Comparison of ENCODE assay signal across 8 mouse cellular contexts in genomic region chr10:69044171-69044651, GRCm38 (mm10).
DNase-seq lines count a peak whose midpoint lies in the region; ATAC-seq and TF ChIP-seq lines count a peak whose summit lies in the region.
"Had no signal": no experiment of that assay in that cellular context is flagged by ENCODE, and none has a peak within 500 bp of the region (broad histone marks: within the 10 kb centered on the region; RNA-seq: fewer than 3 reads in every experiment).

No protein-coding gene starts in this region.

- no peaks in the 10 kb centered on the region for H3K36me3 ChIP-seq in forebrain, postnatal 0 days (ENCODE audit: insufficient read depth)
- H3K36me3 ChIP-seq: lung, embryonic 15.5 days had no signal

- TF ChIP-seq POLR2A in brain, embryonic 14.5 days (IDR thresholded peaks at IDR 0.05; ENCODE audit: borderline replicate concordance, extremely low read depth, insufficient read depth, insufficient read length, poor library complexity, severe bottlenecking), result no peak

- H3K9ac ChIP-seq in forebrain, postnatal 0 days, result no peak overlapping the region
- H3K9ac ChIP-seq: lung, embryonic 15.5 days had no signal

- ATAC-seq in forebrain, postnatal 0 days, result no peak

- H3K4me1 ChIP-seq in forebrain, postnatal 0 days (ENCODE audit: insufficient read depth), result 0 out of 2 replicates have a peak, but pooled peaks cover 7% of the 10 kb centered on the region

- H3K27me3 ChIP-seq in forebrain, postnatal 0 days (ENCODE audit: insufficient read depth, low read length), result no peaks in the 10 kb centered on the region
- H3K27me3 ChIP-seq: lung, embryonic 15.5 days had no signal

- TF ChIP-seq CTCF in brain, embryonic 14.5 days (IDR thresholded peaks at IDR 0.05; ENCODE audit: borderline replicate concordance, extremely low read depth, insufficient read depth, insufficient read length), result no peak
- TF ChIP-seq CTCF in forebrain, postnatal 0 days (IDR thresholded peaks at IDR 0.05; ENCODE audit: low read depth), result no peak

- H3K9me3 ChIP-seq in forebrain, postnatal 0 days (ENCODE audit: low read length), result no peaks in the 10 kb centered on the region
- H3K9me3 ChIP-seq: lung, embryonic 15.5 days had no signal

- no peak overlapping the region for H3K4me3 ChIP-seq in forebrain, postnatal 0 days (ENCODE audit: low read depth, low read length)
- H3K4me3 ChIP-seq: lung, embryonic 15.5 days had no signal

- peak; percentile 57 for DNase-seq in Muller cell, postnatal 12 days (ENCODE audit: inconsistent ontology term)
- DNase-seq in brain, embryonic 14.5 days (ENCODE audit: low read depth), result peak; percentile 85
- DNase-seq in forebrain, postnatal 0 days, result peak; percentile 61
- peak; percentile 22 to 43 for DNase-seq in kidney, postnatal 4 days
- DNase-seq in urinary bladder, adult 18-20 months (ENCODE audit: low spot score in 2 of 2), result no peak
- no peak for DNase-seq in frontal cortex, postnatal 36 days (ENCODE audit: low spot score in 2 of 2)
- no peak for DNase-seq in ovary, postnatal 10 days (ENCODE audit: low spot score)

- peak overlapping the region; percentile 54; the same call in 1 of the 2 replicates for H3K27ac ChIP-seq in forebrain, postnatal 0 days (ENCODE audit: low read depth, low read length)
- H3K27ac ChIP-seq: lung, embryonic 15.5 days had no signal

- WGBS in forebrain, postnatal 0 days, result 24% methylated on average over 12 of the region's 12 CpGs

- H3K4me2 ChIP-seq in forebrain, postnatal 0 days (ENCODE audit: low read depth), result no peak overlapping the region; the same call in 1 of the 2 replicates
- H3K4me2 ChIP-seq: lung, embryonic 15.5 days had no signal

Comparison
In these comparisons a context has a peak if more than half of its experiments do, and no peak if none do; other contexts are left out.
1. DNase-seq: peak in Muller cell, postnatal 12 days (single experiment), brain, embryonic 14.5 days (single experiment), forebrain, postnatal 0 days (single experiment) and kidney, postnatal 4 days (2 of 2); none in urinary bladder, adult 18-20 months (0 of 2), frontal cortex, postnatal 36 days (0 of 2) and ovary, postnatal 10 days (single experiment).